Mouse (Mus musculus) olfactory bulb, adult 2 months (tissue): ENCODE data around the gene Sapcd2. TPM values are rescaled to one million over a fixed set of nuclear protein-coding genes. Genes with fewer than 3 reads are reported as not detected.

Experiments used
- H3K27ac ChIP-seq: fragments of 200-500 bp; 2 replicates; pipeline ENCODE4 v1.5.1; 2012; ENCODE audit warnings: low read depth, low read length; ENCODE audit not compliant: insufficient read depth
- H3K4me1 ChIP-seq: fragments of 200-500 bp; 2 replicates; pipeline ENCODE4 v1.6.1; 2012; ENCODE audit warnings: low read length; ENCODE audit not compliant: control insufficient read depth, insufficient read depth
- H3K4me3 ChIP-seq: fragments of 200-500 bp; 2 replicates; pipeline ENCODE4 v1.5.1; 2012; ENCODE audit warnings: mild to moderate bottlenecking, low read depth, low read length, moderate library complexity; ENCODE audit not compliant: insufficient read depth
- CTCF ChIP-seq: fragments of 200-500 bp; IDR thresholded peaks from 2 replicates; pipeline ENCODE4 v1.5.1; 2012; ENCODE audit warnings: low read depth, mild to moderate bottlenecking, low read length, moderate library complexity; ENCODE audit not compliant: insufficient read depth
- POLR2A ChIP-seq: fragments of 200-500 bp; IDR thresholded peaks from 2 replicates; pipeline ENCODE4 v1.6.1; 2012; ENCODE audit warnings: mild to moderate bottlenecking, low read depth, low read length, moderate library complexity; ENCODE audit not compliant: insufficient read depth
- WGBS: fragments of 180-500 bp; shearing (Covaris S2); methylation state at CpG from one replicate; pipeline ENCODE4 v1.1.7; 2018; 5-methylcytosine and 5-hydroxymethylcytosine counted together
- polyA plus RNA-seq: library from polyadenylated mRNA; stranded (reverse); fragments of >200 nt; gene quantifications from 2 replicates; pipeline ENCODE4 v1.2.4, GENCODE M21; 2012; ENCODE audit warnings: low replicate concordance; ENCODE audit not compliant: missing spikeins, insufficient read depth, insufficient read length

The Sapcd2 gene
- polyA plus RNA-seq, 1 experiment: not detected

DNA sequence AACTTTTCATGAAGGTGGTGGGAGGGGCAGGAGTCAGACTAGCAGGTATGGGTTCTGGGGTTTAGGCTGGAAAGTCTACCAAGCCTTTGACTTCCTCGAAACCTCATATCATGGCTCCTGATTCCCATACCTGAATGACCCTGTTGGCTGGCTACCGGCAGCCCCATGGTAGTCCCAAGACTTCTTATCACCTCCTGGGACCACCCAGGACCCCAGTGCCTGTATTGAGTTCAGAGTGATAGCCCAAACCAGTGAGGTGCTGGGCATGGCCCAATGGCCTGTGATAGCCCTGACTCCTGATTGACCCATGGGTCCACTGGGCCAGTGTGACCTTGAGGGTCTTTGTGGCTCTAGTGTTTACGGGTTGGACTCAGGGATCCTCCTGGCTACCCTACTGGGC, 21.4 kb upstream of the Sapcd2 start:
- Histone ChIP-seq H3K4me1 (peaks cover 14% of the 10 kb centered on the region), H3K4me3 (no peak overlapping the region), H3K27ac (no peak overlapping the region)
- TF ChIP-seq CTCF (no peak), POLR2A (no peak)
- WGBS: 94% methylated on average over 3 of the region's 3 CpGs

DNA sequence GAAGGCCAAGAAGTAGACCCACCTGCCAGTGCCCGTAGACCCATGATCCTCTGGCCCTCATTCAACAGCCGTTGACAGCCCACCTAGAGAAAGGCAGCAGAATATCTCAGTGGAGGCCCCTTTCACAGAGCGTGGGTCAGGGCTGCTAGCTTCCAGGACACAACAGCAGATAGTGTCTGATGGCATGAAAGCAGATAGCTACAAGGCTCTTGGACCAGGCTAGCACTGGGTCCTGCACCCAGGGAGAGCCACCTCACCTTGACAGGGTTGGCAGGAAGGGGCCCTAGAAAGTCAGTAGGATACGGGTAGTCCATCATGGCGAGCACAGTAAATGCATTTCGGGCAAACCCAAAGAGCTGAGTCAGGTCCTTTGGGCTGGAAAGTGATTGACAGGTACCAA, 17.9 kb upstream of the Sapcd2 start:
- peaks cover 23% of the 10 kb centered on the region for H3K4me1 ChIP-seq
- H3K4me3 ChIP-seq: no peak overlapping the region
- no peak for TF ChIP-seq POLR2A
- no peak overlapping the region for H3K27ac ChIP-seq
- WGBS: 84% methylated on average over 6 of the region's 6 CpGs

DNA sequence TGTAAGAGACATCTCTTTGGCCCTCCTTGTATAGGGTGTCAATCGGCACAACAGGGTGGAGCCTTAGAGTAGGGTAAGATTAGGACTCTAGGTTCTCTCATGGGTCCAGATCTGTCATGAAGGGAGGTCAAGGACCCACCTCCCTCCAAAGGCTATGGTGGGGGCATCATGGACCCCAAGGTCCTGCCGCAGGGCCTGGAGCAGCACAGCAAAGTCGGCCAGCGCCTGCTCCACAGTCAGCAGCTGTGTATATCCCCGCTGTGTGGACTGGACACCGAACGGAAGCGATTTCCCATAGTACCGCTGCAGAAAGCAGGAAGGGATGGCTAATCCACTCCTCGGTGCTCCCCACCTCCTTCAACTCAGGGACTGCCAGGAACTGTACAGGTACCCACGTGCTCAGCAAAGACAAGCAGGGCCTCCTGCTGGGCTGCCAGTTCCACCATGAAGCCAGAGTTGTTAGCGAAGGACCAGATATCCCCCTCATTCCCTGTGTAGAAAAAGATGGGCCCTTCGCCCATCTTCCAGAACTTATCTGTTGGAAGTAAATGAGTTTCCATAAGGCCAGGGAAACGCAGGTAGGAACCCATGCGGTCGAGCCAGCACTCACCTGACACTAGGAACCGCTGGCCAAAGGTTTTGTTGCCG, 16.6 kb upstream of the Sapcd2 start:
- WGBS: 38% methylated on average over 18 of the region's 18 CpGs
- no peak overlapping the region for H3K27ac ChIP-seq
- no peak for TF ChIP-seq POLR2A
- TF ChIP-seq CTCF: no peak

DNA sequence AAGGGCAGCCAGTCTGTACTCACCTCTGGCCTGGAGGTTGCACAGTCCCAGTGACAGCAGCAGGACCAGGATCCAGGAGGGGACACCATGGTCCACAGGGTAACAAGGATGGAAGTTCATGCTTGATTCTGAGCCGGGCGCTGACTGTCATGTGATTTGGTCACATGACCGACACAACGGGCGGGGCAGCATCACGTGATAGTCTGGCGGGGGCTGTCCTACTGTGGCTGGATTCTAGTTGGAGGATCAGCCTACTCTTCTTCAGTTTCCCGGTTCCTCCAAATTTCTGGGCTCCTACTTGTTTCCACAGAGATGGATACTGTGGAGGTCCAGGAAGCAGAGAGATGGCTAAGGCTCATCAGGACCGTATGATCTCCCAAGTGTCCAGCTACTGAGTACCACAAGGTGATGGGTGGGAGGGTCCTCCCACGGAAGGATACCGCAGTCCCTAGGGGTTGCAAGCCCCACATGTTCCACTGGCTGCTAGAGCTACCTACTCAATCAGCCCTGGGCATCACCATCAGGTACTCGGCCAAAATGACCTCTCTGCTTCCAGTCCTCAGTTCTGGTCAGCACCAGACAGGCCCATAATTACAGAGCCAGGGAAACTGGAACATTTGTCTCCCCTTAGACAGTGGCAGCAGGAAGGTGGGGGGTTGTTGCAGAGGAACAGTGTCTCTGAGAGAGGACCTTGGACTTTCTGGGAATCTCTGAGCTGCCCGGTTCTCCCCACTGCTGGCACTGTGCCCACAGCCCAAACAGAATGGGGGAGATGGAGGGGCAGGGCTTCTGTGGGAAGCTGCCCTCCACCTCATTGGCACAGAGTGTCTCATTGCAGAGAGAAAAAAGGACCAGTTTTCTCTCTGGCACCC, 15.7 kb upstream of the Sapcd2 start, which contains the start of gene Dpp7:
Gene Dpp7, minus strand, starts transcription at position 152 of the 872 bp plus-strand sequence.
- Histone ChIP-seq H3K27ac (no peak within 1 kb of the TSS), H3K4me3 (peak within 1 kb of the TSS; percentile 50), H3K4me1 (peaks cover 23% of the 10 kb centered on the region)
- no peak for TF ChIP-seq CTCF
- no peak for TF ChIP-seq POLR2A
- WGBS: 1% methylated on average over 13 of the region's 13 CpGs

More for the DNA sequence above, 16.6 kb upstream of the Sapcd2 start:
- peaks cover 23% of the 10 kb centered on the region for H3K4me1 ChIP-seq
- peak overlapping the region; percentile 50 for H3K4me3 ChIP-seq

DNA sequence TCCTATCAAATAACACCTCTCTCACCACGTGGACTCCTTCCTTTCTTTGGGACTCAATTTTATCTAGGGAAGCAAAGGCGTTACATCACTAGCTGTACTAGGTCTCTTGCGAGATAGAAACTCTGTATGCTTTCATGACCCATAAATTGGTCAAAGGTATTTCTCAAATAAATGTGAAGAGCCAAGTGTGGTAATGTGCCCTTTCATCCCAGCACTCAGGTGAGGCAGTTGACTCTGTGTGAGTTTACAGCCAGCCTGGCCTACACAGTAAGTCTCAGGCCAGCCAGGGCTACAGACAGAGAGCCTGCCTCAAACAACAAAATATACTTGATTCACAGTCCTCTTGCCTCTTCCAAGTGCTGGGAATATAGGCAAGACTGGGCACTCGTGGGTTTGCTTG, 12.3 kb upstream of the Sapcd2 start:
- Histone ChIP-seq H3K4me1 (peaks cover 34% of the 10 kb centered on the region), H3K4me3 (no peak overlapping the region), H3K27ac (no peak overlapping the region)
- TF ChIP-seq POLR2A (no peak), CTCF (no peak)
- WGBS: 78% methylated on average over 4 of the region's 4 CpGs

DNA sequence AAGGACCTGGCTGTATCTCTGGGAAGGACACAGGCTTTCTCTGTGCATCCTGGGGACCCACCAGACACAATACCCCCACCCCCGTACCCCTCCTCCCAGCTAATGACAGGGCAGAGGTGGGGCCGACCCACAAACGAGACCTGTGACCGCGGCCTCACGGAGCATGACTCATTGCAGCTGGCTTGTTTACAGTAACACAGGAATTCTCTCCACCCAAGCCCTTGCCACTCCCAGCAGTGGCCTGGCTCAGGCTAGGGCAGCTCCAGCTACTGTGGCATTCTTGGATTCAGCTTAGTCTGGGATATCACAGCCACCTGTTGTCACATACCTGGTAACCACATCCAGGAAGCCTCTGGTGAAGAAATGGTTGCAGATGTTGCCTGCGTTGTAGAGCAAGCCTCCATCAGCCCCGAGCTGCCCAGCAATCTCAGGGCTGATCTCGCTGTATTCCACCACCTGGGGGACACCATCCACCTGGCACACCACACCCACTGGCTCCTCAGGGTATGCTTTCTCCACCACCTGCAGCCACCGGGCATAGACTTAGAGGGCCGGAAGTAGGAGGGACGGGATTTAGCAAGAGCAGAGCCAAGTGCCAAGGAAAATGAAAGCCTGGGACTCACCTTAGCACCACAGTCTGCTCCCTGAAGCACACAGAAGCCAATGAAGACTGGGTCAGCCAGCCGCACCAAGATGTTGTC, 8.5 kb upstream of the Sapcd2 start:
- H3K4me1 ChIP-seq: peaks cover 24% of the 10 kb centered on the region
- no peak overlapping the region for H3K27ac ChIP-seq
- TF ChIP-seq POLR2A (no peak), CTCF (no peak)
- H3K4me3 ChIP-seq: no peak overlapping the region
- WGBS: 69% methylated on average over 13 of the region's 13 CpGs

DNA sequence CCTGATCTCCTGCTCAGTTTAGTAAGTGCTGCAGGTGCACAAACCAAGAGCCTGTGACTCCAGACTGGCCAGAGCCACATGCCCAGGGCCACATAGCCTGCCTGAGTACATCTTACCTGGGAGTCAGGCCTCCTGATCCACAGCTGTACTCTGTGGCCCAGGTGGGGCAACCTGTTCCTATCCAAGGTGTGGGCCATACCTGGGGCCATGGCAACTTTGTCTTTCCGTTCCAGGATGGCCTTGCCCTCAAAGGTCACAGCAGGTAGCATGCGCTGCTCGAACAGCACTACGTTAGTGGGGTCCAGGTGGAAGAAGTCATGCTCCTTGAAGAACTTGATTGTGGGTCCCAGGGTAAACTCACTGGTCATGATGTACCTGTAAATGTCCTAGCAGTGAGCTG, 7.8 kb upstream of the Sapcd2 start:
- no peak overlapping the region for H3K4me3 ChIP-seq
- TF ChIP-seq CTCF: no peak
- TF ChIP-seq POLR2A: no peak
- peaks cover 24% of the 10 kb centered on the region for H3K4me1 ChIP-seq
- H3K27ac ChIP-seq: no peak overlapping the region
- 94% methylated on average over 4 of the region's 4 CpGs for WGBS

DNA sequence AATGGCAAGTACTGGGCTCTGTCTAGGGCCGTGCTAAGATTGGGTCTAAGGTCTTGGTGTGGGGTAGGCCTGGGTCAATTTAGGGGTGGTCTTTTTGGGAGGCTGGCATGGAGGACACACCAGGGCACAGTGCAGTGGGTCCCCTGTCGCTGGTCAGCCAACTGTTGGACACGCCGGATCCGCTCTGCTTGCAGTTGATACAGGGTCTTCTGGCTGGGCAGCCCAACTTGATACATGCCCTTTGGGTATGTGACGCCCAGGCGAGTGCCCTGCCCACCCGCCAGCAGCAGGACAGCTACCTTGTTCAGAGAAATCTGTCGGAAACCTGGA, 7.4 kb upstream of the Sapcd2 start:
- TF ChIP-seq POLR2A: no peak
- TF ChIP-seq CTCF: no peak
- H3K4me1 ChIP-seq: peaks cover 24% of the 10 kb centered on the region
- peak overlapping the region; percentile 86 for H3K4me3 ChIP-seq
- 45% methylated on average over 9 of the region's 9 CpGs for WGBS
- no peak overlapping the region for H3K27ac ChIP-seq

DNA sequence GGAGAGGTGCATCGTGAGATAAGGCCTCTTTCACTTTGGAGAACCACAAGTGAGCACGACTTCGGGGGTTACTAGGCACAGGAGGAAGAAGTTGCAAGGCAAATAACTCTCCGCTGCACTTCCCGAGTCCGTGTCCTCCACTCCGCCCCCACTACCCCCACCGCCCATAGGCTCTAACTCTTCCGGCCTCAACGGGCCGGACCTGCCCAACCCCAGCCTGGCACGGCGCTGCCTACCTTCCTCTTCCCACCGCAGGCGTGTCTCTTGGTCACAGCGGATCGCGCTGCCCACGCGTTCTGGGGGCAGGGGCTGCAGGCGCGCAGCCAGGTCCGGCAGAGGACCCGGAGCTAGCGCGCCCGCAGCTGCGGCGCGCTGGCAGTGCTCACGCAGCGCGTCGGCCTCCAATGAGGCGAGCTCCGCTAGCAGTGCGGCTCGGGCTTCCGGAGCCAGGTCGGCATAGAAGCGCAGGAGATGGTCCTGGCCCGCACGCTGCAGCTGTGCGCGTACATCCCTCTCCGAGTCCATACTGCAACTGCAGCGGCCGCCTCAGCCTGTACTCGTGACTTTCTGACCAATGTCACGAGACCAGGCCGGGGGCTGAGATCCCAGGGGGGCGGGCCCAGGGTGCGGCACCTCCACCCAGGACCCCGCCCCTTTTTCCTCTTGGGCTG, 6.9 kb upstream of the Sapcd2 start, which contains the start of gene Uap1l1:
Gene Uap1l1, minus strand, starts transcription at position 592 of the 671 bp plus-strand sequence.
- H3K27ac ChIP-seq: 0 out of 2 replicates have a peak within 1 kb of the TSS, but pooled peaks have one; percentile 18
- peak within 1 kb of the TSS; percentile 86 for H3K4me3 ChIP-seq
- TF ChIP-seq CTCF: peak; percentile 24; the same call in 1 of the 2 replicates
- TF ChIP-seq POLR2A: peak; percentile 48; the same call in 1 of the 2 replicates
- WGBS: 1% methylated on average over 54 of the region's 54 CpGs
- H3K4me1 ChIP-seq: peaks cover 24% of the 10 kb centered on the region
